Mouse (Mus musculus) layer of hippocampus, adult 8-10 months (tissue): ENCODE results near the gene Gnai2. TPM values are rescaled to one million over a fixed set of nuclear protein-coding genes. Genes with fewer than 3 reads are reported as not detected.
"Not testable (repeated sequence)": the region's sequence is repeated elsewhere in the genome, so short reads cannot be mapped to it uniquely, and the experiment has no call there.

Experiments used
- DNase-seq, 2 experiments: peaks; one replicate each; pipeline ENCODE4 v3.0.0; 2022; ENCODE audit warnings: low spot score in 2 of 2
- total RNA-seq, 4 experiments: library from RNA; stranded (reverse); gene quantifications; 2 replicates each; pipeline ENCODE4 v1.2.4; 2022

Gene Gnai2
- total RNA-seq, 4 experiments from 2014 or later, result 218 to 272 (median 249) TPM

GRCm38 (mm10) chr9:107590773-107591060, 44.5 kb downstream of the Gnai2 start:
- DNase-seq, result no peak

GRCm38 (mm10) chr9:107590058-107590772, 45.0 kb downstream of the Gnai2 start:
- DNase-seq, result no peak

- DNase-seq, result no peak
Measured at GRCm38 (mm10) chr9:107587833-107588639, 47.1 kb downstream of the Gnai2 start.

- peak; percentile 98 to 99 for DNase-seq
Measured at GRCm38 (mm10) chr9:107586974-107587832, 48.0 kb downstream of the Gnai2 start, which contains the start of gene Ifrd2. Ifrd2 (plus strand) TSS chr9:107587642.

GRCm38 (mm10) chr9:107586504-107586903, 48.7 kb downstream of the Gnai2 start:
- DNase-seq, result no peak

DNA sequence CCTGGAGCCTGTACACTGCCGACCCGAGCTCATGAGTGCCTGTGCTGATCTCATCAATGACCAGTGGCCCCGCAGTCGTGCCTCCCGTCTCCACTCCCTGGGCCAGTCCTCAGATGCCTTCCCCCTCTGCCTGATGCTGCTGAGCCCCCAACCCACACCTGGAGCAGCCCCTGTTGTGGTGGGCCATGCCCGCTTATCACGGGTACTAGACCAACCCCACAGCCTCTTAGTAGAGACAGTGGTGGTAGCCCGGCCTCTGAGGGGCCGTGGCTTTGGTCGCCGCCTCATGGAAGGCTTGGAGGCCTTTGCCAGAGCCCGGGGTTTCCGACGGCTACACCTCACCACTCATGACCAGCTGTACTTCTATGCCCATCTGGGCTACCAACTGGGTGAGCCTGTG, 52.0 kb downstream of the Gnai2 start:
- DNase-seq, result no peak

GRCm38 (mm10) chr9:107582509-107583062, 52.6 kb downstream of the Gnai2 start:
- DNase-seq, result no peak

- DNase-seq, result no peak
Measured at GRCm38 (mm10) chr9:107581584-107581983, 53.6 kb downstream of the Gnai2 start.

GRCm38 (mm10) chr9:107580501-107581317, 54.5 kb downstream of the Gnai2 start, which contains the start of gene Hyal3:
Hyal3 (plus strand) TSS chr9:107580818.
- peak; percentile 87 to 91 for DNase-seq

GRCm38 (mm10) chr9:107579023-107579900, 55.9 kb downstream of the Gnai2 start:
- no peak for DNase-seq

DNA sequence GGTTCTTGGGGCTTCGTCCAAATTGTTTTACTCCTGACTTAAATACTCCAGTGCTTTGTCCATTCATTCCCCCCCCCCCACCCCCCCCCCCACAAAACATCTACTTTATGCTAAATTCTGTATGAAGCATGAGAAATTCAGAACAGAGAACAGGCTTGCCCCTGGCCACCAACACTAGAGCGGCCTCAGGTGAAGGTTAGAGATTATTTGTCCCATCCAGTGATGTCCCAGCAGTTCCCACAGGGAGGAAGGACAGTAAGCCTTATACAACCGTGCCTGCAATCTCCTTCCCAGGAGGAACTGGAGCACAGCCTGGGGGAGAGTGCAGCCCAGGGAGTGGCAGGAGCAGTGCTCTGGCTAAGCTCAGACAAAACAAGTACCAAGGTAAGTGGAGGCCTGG, 56.6 kb downstream of the Gnai2 start, which contains the start of gene Naa80:
Gene Naa80, plus strand, starts transcription at position 301 of the 400 bp plus-strand sequence.
- DNase-seq, result no peak

GRCm38 (mm10) chr9:107577871-107578270, 57.3 kb downstream of the Gnai2 start:
- no peak for DNase-seq

- DNase-seq, result no peak
Measured at GRCm38 (mm10) chr9:107576357-107577107, 58.6 kb downstream of the Gnai2 start, which contains the start of gene Hyal1. Hyal1 (plus strand) TSS chr9:107576927.

GRCm38 (mm10) chr9:107575579-107576356, 59.4 kb downstream of the Gnai2 start:
- no peak for DNase-seq

GRCm38 (mm10) chr9:107573774-107574173, 61.4 kb downstream of the Gnai2 start:
- DNase-seq, result not testable (repeated sequence)

DNA sequence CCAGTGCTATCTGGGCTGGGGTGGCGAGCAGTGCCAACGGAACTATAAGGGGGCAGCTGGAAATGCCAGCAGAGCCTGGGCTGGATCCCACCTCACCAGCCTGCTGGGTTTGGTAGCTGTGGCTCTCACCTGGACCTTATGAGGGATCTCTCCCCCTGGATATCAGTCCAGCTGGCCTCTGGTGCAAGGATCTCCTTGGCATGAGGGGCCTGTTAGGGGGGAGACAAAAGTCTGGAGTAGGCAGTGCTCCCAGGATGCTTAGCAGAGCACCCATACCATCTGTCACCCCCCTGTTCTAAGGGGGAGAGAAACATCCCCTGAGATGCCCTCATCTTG, 62.9 kb downstream of the Gnai2 start:
- no peak for DNase-seq

GRCm38 (mm10) chr9:107571534-107572326, 63.4 kb downstream of the Gnai2 start:
- DNase-seq, result no peak
